Mouse (Mus musculus): ENCODE measurements at regions not wholly inside any gene's neighbourhood (a gene's known extent, or its start where the extent isn't known, plus 50 kb on each side); places are given as distances from the start of the nearest gene placed in this dataset.
A peak's percentile ranks its signal among the peaks of the same experiment; 100 is the strongest.

DNA sequence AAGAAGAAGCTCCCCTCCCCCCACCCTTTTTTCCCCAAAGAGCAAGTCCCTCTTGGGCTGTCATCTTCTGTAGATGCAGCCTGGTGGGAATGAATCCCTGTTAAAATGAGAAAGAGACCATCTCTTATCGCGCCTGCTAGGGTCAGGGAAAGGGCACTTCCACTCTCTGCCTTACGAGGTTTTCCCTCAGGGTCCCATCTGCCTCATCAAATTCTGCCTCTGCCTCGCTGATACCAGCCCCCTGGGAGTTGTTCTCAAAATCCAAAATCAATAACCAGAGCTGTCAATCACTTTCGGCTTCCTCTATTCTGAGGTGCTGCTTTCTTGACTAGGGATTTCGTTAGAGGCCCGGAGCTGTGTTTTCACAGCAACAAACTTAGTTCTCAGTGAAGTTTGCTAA lies 255.7 kb downstream of the Stim2 start:
- DNase-seq (ENCODE audit: low spot score), result peak; percentile 31

DNA sequence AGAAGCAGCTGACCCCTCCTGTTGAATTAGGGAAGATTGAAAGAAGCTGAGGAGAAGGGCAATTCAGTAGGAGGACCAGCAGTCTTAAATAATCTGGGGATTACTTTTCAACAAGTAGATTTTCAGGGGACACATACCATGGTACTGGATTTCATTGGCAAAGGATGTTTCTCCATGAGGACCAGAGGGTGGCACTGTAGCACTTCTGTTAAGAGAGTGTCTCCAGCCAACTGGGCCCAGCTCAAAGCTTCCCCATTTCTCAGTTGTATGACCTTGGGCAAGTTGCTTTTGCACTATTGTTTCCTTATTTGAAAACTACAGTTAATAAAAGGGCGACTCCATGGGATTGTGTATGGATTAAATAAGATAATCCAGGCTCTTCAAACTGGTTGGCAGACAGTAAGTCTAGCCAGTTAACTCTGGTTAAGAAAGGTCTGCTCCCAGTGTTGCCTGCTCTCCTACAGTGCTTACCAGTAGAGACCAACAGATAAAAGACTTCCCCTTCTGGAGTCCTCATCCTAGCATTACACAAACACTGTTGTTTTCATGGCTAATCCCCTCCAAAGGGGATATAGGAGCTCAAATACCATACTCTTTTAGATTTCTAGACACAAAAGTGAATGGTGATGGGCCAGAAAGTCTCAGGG lies 259.9 kb downstream of the Stim2 start:
- peak; percentile 81 for DNase-seq (ENCODE audit: low spot score)

DNA sequence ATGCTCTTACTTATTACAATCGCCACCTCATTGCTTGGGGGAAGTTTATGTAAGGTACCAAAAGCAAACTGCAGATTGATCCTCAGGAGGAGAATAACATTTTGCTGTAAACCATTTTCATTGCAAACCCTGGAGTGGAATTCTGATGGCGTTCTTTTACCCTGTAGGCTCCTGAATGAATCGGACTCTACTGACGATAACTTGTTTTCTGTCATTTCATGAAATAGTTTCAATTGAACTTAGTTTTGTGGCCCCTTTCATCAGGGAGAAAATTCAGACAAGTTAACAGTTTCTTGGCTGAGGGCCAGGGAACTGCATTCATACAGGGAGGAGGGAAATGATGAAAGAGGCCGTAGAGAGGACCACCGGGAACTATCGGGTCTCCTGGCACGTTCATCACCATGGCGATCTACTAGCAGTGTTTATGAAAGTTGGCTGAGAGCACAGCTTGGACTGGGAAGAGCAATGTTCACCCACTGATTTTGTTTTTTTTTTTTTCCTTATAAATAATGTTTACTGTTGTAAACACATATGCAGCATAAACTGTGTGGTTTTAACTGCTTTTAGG lies 266.7 kb downstream of the Stim2 start:
- DNase-seq (ENCODE audit: low spot score), result peak; percentile 59

DNA sequence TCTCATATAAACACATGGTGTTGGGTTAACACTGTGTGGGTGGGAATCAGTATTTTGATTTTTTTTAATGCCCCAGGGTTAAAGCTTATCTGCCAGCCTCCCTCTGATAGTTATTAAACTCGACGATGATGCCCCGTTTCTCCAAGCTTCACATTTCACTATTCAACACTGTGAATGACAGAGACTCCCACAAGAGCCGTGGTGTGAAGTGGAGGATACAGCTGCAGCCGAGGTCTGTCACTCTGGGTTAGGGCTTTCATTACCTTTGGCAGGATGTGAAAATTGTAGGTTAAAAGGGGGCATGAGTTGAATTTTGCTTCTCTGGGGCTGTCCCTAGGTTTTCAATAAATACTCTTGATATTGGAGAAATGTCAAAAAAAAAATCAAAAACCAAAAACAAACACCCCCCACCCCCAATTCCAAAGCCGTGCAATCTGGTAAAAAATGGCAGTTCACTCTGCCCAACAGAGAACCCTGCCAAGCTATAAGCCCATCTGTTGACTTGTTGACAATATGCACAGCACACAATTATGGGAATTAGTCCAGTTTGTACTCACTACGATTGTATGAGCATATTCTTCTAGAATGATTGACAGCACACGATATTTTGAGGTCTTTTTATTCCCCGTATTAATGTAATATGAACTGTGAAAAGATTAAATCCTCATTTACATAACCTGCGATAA lies 269.7 kb downstream of the Stim2 start:
- no peak for DNase-seq (ENCODE audit: low spot score)

- DNase-seq (ENCODE audit: low spot score), result no peak
These were observed 281.1 kb downstream of the Stim2 start for GRCm38 (mm10) chr5:54279357-54279756.

DNA sequence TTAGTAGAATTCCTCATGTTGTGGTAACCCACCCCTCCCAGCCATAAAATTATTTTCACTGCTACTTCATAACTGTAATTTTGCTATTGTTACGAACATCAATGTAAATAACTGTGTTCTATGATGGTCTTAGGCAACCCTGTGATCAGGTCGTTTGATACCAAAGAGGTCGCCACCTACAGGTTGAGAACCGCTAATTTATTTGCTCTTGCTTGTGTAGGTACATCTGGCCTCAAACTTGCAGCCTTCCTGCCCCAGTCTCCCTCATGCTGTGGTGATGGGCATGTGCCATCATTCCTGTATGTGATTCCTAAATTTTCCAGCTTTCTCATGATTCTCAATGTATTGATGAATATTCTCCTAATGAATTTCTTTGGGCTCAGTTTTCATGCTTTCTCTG lies 282.4 kb downstream of the Stim2 start:
- peak; percentile 31 for DNase-seq (ENCODE audit: low spot score)

GRCm38 (mm10) chr5:54281121-54281520 lies 282.8 kb downstream of the Stim2 start:
- peak; percentile 29 for DNase-seq (ENCODE audit: low spot score)

GRCm38 (mm10) chr5:54290372-54291080 lies 292.2 kb downstream of the Stim2 start:
- peak; percentile 59 for DNase-seq (ENCODE audit: low spot score)

DNA sequence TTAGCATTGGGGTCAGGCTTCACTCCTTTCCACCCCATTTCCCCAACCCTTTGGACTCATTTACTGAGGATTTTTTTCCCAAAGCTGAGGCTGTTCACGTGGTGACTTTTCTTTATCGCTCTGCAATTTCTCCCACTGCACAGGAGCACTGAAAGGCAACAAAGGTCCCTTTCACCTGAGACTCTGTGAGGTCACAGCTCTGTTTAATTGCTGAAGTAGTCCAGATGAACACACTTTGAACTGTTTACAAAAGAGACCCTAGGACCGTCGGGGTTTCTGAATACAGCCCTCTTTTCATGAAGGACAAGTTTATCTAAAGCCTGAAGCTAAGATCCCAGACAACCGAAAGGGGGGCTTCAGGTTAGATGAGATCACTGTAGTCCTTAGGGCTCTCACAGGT lies 293.6 kb downstream of the Stim2 start:
- peak; percentile 16 for DNase-seq (ENCODE audit: low spot score)

GRCm38 (mm10) chr5:54313660-54314279 lies 315.5 kb downstream of the Stim2 start:
- DNase-seq (ENCODE audit: low spot score), result no peak

DNA sequence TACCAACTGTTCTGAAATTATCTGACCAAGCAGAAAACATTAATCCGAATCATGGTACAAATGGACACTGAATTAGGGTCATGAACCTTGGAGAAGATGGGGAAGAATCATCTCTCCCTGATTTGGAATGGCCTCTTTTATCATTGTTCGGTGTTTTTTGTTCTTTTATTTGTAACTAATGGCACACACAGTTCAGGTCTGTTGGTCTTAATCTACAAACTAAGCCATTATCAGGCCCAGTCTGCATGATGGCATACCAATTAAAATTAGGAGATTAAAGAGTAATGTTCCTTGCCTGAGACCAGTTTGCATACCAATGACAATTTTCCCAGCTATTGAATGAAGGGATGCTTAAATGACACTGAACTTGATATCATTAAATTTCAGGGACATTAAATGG lies 332.1 kb downstream of the Stim2 start:
- DNase-seq (ENCODE audit: low spot score), result no peak

GRCm38 (mm10) chr5:54342976-54343375 lies 344.7 kb downstream of the Stim2 start:
- peak; percentile 18 for DNase-seq (ENCODE audit: low spot score)

DNA sequence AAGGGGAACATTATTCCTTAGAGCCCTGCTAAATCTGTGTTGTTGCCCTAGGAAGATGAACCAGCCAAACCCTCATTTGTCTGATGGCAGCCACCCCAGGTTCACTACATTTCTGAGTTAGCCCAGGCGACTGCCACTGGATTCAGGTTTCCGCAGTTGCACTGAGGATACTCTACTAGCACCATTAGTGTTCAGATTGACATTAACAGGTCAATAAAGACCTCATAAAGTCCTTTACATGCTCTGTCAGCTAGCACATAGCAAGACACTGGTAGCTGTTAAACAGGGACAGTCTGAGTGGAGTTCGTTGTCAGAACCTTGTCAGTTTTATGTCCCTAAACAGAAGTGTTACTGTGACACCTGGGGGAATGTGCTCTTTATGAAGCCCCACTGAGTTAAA lies 345.1 kb downstream of the Stim2 start:
- DNase-seq (ENCODE audit: low spot score), result peak; percentile 12

DNA sequence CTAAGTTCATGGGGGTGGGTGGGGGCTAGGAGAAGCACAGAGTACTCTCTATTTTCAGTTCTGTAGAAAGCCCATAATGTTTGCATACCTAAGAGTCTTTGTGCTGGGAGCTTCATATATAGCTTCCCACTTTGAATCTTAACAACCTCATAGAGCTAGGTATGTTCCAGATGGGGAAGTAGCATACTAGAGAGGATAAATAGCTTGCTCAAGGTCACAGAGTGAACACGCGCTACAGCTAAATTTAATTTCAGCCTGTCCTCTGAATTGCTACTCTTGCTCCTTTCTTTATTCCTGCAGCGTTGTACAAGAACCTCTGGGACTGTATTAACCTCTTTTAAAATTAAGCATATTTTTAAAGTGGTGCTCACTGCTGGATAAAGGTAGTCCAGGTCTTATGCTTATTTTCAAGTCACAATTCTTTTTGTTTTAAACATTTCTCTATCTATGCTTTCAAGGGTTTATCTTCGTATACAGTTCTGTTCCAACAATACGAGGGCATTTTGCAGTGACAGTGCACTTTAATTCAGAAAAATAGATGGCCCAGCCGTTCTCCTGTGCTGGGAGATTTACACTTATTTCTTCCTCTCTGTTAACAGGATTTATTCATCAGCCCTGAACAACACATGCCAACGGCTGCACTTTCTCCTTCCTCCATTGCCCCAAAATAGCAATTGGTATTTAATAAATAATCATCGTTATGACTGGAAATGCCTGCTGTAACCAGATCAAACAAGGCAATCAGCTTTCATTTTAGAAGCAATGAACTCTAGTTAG lies 350.7 kb downstream of the Stim2 start:
- DNase-seq (ENCODE audit: low spot score), result no peak

DNA sequence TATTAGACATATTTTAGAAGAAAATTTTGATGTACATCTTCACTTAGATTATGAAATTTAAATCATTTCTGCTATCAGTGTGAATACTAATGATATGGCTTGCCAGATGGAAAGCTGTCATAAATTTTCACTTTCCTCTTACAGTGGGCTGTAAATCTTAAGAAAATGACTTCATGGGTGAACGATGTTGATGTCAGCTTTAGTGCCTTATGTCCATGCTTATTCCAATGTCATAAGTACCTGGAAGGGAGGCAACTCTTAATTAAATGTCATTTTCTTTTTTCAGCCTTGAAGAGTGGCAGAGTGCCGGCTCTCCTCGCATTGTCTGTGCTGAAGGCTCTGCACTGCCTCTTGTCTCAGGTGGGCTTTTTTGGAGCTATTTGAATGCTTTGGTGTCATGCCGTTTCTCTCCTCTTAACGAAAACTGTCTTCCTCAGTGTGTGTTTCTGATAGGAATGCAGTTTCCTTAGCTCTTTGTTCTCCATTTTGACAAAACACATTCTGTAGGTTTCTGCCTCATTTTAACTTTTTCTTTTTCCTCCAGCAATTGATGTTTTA lies 351.6 kb downstream of the Stim2 start:
- no peak for DNase-seq (ENCODE audit: low spot score)

DNA sequence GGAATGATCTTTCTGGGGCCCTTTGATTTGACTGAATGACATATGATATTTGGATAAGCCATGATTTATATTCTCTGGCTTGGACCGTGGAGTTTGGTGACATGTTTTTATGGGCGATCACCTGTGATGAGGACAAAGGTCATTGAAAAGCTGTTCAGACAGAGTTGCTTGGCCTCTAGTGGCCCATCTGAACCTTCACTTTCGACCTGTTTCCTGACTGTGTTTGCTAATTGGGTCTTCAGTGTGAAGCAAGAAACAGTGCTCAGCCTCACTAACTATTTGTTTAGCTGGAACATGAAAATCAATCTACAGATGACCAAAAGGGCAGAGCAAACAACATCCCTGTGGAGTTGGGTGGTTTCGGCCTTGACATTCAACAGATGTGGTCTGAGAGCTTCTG lies 357.8 kb downstream of the Stim2 start:
- DNase-seq (ENCODE audit: low spot score), result peak; percentile 44

GRCm38 (mm10) chr5:54357501-54357900 lies 359.2 kb downstream of the Stim2 start:
- DNase-seq (ENCODE audit: low spot score), result no peak

- no peak for DNase-seq (ENCODE audit: low spot score)
These were observed 359.9 kb downstream of the Stim2 start for GRCm38 (mm10) chr5:54358221-54358620.
